Mouse (Mus musculus): Measurements from ENCODE around the gene Npas2. TPM values are rescaled to one million over a fixed set of nuclear protein-coding genes. Genes with fewer than 3 reads are reported as not detected.

The Npas2 gene
- polyA plus RNA-seq, 1 experiment from 2014 or later, result 0.15 TPM

DNA sequence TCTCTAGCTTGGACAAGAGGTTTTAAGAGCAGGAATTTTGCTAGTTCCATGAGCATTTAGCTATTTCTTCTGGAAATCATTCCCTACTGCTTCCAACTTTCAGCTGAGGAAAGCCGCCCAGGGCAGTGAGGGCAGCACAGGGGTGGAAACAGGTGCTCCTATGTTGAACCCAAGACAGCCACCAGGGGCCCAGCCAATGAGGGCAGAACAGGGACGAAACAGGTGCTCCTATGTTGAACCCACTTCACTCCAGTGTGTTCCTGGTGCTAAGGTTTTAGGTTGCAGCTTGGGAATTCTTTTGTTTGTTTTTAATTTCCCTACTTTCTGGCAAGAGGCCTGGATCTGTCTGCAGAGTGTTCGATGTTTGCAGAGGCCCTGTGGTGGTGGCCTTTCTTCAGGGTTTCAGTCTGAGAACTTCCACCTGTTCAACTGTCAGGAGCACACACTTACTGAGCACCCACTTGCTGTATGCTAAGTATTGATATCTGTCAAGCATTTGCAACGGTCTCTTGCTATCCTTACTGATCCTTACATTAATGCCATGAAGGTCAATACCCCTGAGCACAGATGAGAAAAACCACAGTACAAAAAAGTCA lies 109.6 kb downstream of the Npas2 start:
- H3K27ac ChIP-seq, result no peak overlapping the region
- no peak overlapping the region for H3K4me3 ChIP-seq
- H3K27me3 ChIP-seq (ENCODE audit: low read depth, poor library complexity, severe bottlenecking), result no peaks in the 10 kb centered on the region
- H3K36me3 ChIP-seq, result no peaks in the 10 kb centered on the region
- H3K4me1 ChIP-seq, result peaks cover 4% of the 10 kb centered on the region; the same call in 1 of the 2 replicates
- no peaks in the 10 kb centered on the region for H3K9me3 ChIP-seq (replicated peaks)
- WGBS, result 85% methylated on average over 4 of the region's 4 CpGs
- DNase-seq (ENCODE audit: low spot score), result no peak

DNA sequence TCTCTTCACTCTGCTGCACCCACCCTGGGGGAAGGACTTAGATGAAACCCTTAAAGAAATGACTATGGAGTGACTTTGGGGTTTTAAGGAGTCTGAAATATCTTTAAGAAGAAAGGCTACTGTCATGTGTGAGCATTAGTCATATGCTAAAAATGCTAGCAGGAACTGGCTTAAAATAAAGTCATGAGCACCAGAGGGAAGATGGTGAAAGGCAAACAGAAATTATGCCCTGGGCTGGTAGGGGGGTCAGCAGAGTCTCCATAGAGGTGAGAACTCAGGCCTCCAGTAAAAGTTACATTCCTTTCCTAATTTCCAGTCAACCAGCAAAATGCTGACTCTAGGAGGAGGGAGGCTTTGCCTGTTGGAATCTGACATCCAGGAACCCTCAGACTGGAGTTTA lies 113.8 kb downstream of the Npas2 start:
- DNase-seq (ENCODE audit: low spot score), result no peak
- no peaks in the 10 kb centered on the region for H3K27me3 ChIP-seq (ENCODE audit: low read depth, poor library complexity, severe bottlenecking)
- H3K36me3 ChIP-seq, result no peaks in the 10 kb centered on the region
- no peak overlapping the region for H3K27ac ChIP-seq
- H3K4me1 ChIP-seq, result peaks cover 6% of the 10 kb centered on the region; the same call in 1 of the 2 replicates
- H3K9me3 ChIP-seq (replicated peaks), result no peaks in the 10 kb centered on the region
- H3K4me3 ChIP-seq, result no peak overlapping the region

DNA sequence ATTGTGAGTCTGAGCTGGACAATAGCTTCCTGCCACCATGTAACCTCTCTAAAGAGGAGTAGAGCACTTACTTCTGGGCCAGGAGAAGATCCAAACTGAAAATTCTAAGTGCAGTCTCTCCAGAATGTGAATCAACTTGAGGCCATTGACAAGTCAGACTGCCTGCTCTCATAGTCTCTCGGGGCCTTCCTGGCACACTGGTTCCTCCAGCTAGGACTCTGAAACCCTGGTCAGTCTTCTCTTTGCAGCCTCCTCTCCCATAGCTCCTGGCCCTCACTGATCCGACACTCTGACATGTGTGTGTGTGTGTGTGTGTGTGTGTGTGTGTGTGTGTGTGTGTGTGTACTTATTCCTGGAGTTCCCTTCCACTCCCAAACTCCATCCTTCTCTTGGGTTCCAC lies 114.4 kb downstream of the Npas2 start:
- H3K4me3 ChIP-seq, result no peak overlapping the region
- 80% methylated on average over 2 of the region's 2 CpGs for whole genome bisulfite sequencing
- H3K36me3 ChIP-seq, result no peaks in the 10 kb centered on the region
- no peaks in the 10 kb centered on the region for H3K9me3 ChIP-seq (replicated peaks)
- peaks cover 13% of the 10 kb centered on the region for H3K4me1 ChIP-seq
- no peak for DNase-seq (ENCODE audit: low spot score)
- no peak overlapping the region for H3K27ac ChIP-seq
- no peaks in the 10 kb centered on the region for H3K27me3 ChIP-seq (ENCODE audit: low read depth, poor library complexity, severe bottlenecking)

DNA sequence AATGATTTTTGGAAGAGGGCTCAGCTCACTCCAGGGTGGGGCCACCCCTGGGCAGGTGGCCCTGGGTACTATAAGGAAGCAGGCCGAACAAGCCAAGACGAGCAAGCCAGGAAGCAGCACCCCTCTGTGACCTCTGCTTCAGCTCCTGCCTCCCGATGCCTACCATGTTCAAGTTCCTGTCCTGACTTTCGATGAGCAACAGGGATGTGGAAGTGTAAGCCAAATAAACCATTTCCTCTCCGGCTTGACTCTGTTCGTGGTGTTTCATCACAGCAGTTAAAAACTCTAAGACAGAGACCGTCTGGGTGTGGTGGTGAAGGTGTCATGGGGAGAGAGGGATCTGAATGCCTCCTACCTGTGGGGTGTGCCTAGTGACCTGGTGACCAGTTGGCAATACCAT lies 116.0 kb downstream of the Npas2 start:
- WGBS, result 82% methylated on average over 7 of the region's 7 CpGs
- DNase-seq (ENCODE audit: low spot score), result no peak

DNA sequence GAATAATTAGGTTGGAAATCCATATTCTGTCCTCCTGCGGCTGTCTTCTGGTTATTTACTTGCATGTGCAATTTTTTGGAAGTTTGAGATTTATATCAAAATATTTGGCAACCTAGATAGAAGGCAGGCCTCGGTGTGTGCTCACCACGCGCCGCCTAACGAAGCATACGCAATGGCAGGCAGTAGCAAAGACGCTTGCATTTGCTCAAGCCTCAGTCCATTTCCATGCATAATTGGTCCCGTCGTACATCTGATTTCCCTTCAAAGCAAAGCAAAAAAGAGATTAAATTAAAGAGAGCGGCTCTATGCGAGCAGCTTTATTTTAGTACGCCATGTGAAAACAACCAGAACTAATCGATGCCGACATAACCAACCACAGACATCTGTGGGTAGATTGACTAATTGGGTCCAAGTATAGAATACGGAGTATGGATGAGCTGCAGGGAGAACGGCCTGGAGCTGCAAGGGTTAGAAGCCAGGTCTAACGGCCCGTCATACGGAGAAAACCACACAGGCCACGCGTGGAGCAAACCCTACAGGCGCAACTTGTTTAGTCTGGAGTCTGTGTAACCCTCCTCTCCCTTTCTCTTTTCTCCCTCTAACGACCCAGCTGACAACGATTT lies 118.9 kb downstream of the Npas2 start:
- H3K27me3 ChIP-seq (ENCODE audit: low read depth, poor library complexity, severe bottlenecking), result no peaks in the 10 kb centered on the region
- no peaks in the 10 kb centered on the region for H3K9me3 ChIP-seq (replicated peaks)
- peaks cover 13% of the 10 kb centered on the region for H3K4me1 ChIP-seq
- WGBS, result 68% methylated on average over 25 of the region's 25 CpGs
- H3K36me3 ChIP-seq, result no peaks in the 10 kb centered on the region
- no peak for DNase-seq (ENCODE audit: low spot score)
- H3K4me3 ChIP-seq, result no peak overlapping the region
- no peak overlapping the region for H3K27ac ChIP-seq

More for the DNA sequence above, 116.0 kb downstream of the Npas2 start:
- Histone ChIP-seq H3K4me1 (peaks cover 17% of the 10 kb centered on the region), H3K36me3 (no peaks in the 10 kb centered on the region), H3K4me3 (no peak overlapping the region), H3K9me3 (replicated peaks) (no peaks in the 10 kb centered on the region), H3K27ac (no peak overlapping the region), H3K27me3 (ENCODE audit: low read depth, poor library complexity, severe bottlenecking) (no peaks in the 10 kb centered on the region)

DNA sequence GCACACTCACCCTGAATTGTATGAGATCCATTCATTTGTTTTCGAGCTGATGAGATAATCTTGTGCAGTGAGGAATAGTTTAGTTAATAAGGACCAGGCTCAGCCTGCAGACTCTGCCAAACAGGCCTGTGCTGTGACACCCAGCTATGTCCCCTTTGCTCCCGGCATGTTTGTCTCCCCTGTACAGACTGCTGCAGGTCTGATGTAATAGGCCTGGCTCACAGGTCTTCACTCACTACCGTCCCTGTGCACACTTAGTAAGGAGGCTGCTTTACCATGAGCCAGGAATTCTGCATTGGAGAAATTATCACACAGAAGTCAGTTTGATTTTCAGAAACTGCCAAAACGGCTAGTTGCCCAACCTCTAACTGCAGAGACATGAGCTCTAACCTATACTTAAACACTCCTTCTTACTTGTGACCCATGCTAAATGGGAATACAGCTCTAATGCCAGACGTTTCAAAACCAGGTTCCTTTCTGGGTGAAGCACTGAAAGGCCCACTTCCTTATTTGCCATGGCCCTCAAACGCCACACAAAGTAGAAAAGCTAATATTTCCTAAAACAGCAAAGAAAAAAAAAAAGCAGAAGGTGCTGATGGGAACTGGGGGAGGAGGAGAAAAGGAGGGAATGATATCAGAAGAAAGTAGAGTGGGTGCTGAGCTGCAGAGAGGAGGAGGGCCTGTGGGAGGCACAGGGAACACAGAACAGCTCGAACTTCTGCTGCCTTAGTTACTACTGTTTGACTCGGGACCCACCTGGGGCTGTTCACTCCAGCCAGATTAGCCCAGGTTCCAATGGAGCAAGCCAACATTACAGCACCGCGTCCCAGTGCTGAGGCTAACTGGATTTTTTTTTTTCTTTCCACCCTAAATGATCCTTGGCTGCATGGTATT lies 120.1 kb downstream of the Npas2 start:
- no peaks in the 10 kb centered on the region for H3K9me3 ChIP-seq (replicated peaks)
- H3K36me3 ChIP-seq, result no peaks in the 10 kb centered on the region
- no peak for DNase-seq (ENCODE audit: low spot score)
- H3K4me3 ChIP-seq, result no peak overlapping the region
- peaks cover 13% of the 10 kb centered on the region for H3K4me1 ChIP-seq
- H3K27ac ChIP-seq, result no peak overlapping the region
- no peaks in the 10 kb centered on the region for H3K27me3 ChIP-seq (ENCODE audit: low read depth, poor library complexity, severe bottlenecking)
- WGBS, result 75% methylated on average over 10 of the region's 10 CpGs

DNA sequence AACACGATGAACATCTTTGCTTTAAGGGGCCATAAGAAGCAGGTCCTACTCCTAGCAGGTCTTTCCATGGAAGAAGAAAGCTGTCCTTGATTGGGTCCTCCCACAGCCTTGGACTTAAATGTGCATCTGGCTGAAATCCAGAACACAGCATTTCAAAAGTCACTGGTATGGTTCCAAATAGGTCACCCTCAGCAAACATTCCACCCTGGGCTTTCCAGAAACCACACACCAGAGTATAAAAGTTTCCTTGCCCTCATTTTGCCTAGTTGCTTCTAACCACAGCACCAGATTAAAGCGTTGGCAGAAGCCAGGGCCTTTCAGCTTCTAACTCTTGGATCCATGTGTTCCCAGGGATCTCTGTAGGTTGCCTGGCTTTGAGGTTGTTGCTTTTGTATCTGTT lies 124.4 kb downstream of the Npas2 start:
- H3K27ac ChIP-seq, result no peak overlapping the region
- no peak overlapping the region for H3K4me3 ChIP-seq
- no peaks in the 10 kb centered on the region for H3K27me3 ChIP-seq (ENCODE audit: low read depth, poor library complexity, severe bottlenecking)
- DNase-seq (ENCODE audit: low spot score), result no peak
- WGBS, result 82% methylated on average over 2 of the region's 2 CpGs
- no peaks in the 10 kb centered on the region for H3K36me3 ChIP-seq
- no peaks in the 10 kb centered on the region for H3K9me3 ChIP-seq (replicated peaks)
- H3K4me1 ChIP-seq, result peaks cover 9% of the 10 kb centered on the region

DNA sequence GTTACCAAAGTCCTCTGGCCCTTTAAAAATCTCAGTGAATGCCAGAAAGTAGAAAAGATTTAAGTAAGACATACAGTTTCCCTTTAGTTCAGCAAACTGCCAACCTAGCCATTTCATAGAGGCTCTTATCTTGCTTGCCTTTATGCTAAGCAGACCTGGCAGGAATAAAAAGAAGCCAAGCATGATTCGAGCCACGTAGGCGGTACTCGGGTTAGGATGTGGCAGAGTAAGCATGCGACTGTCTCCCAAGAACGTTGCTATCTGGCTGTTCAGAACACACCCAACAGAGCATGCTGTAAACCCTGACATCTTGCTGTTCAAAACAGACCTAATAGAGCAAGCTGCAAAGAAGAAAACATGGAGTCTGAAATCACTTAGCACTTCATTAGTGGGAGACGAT lies 125.3 kb downstream of the Npas2 start:
- H3K36me3 ChIP-seq, result no peaks in the 10 kb centered on the region
- no peaks in the 10 kb centered on the region for H3K9me3 ChIP-seq (replicated peaks)
- no peak for DNase-seq (ENCODE audit: low spot score)
- no peak overlapping the region for H3K27ac ChIP-seq
- H3K4me3 ChIP-seq, result no peak overlapping the region
- H3K4me1 ChIP-seq, result 0 out of 2 replicates have a peak, but pooled peaks cover 5% of the 10 kb centered on the region
- no peaks in the 10 kb centered on the region for H3K27me3 ChIP-seq (ENCODE audit: low read depth, poor library complexity, severe bottlenecking)
- WGBS, result 76% methylated on average over 7 of the region's 7 CpGs

DNA sequence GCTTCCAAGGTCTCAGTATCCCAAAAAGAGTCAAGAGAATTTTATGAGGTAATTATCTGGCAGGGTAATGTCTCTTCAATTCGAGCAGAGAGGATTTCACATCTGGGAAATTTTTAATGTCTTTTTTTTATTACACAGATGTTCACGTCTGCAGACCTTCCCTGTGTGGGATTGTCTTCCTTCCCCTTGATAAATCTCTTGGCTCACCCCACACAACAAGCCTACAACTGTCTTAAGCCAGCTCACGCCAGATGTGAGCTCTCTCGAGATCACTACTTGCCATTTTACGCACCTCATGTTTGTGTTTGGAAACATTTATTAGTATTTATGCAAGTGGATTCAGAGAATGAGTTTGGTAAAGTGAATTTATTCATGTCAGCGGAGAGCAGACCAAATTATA lies 128.4 kb downstream of the Npas2 start:
- no peak for DNase-seq (ENCODE audit: low spot score)
- Histone ChIP-seq H3K4me3 (no peak overlapping the region), H3K36me3 (no peaks in the 10 kb centered on the region), H3K27me3 (ENCODE audit: low read depth, poor library complexity, severe bottlenecking) (no peaks in the 10 kb centered on the region), H3K27ac (no peak overlapping the region), H3K4me1 (peaks cover 5% of the 10 kb centered on the region; the same call in 1 of the 2 replicates), H3K9me3 (replicated peaks) (no peaks in the 10 kb centered on the region)
- 77% methylated on average over 6 of the region's 6 CpGs for WGBS

DNA sequence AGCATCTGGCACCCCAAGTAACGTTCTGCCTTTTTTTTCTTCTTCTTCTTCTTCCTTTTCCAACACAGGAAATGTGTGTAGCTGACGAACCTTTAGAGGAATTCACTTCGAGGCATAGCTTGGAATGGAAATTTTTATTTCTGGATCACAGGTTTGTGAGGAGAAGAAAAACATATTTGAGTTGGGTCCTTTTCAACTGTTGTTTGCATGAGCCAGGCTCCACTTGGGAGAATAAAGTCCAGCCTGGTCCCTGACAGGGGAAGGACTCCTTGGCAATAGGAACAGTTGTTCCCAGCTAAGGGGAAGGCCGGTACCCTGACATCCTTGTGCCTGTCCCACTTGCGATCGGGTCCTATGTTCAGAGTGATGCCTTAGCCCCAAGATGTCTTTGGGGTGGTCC lies 131.7 kb downstream of the Npas2 start:
- no peak overlapping the region for H3K27ac ChIP-seq
- DNase-seq (ENCODE audit: low spot score), result no peak
- WGBS, result 91% methylated on average over 6 of the region's 6 CpGs
- peaks cover 9% of the 10 kb centered on the region for H3K4me1 ChIP-seq
- H3K4me3 ChIP-seq, result no peak overlapping the region
- H3K36me3 ChIP-seq, result no peaks in the 10 kb centered on the region
- no peaks in the 10 kb centered on the region for H3K27me3 ChIP-seq (ENCODE audit: low read depth, poor library complexity, severe bottlenecking)
- H3K9me3 ChIP-seq (replicated peaks), result no peaks in the 10 kb centered on the region

DNA sequence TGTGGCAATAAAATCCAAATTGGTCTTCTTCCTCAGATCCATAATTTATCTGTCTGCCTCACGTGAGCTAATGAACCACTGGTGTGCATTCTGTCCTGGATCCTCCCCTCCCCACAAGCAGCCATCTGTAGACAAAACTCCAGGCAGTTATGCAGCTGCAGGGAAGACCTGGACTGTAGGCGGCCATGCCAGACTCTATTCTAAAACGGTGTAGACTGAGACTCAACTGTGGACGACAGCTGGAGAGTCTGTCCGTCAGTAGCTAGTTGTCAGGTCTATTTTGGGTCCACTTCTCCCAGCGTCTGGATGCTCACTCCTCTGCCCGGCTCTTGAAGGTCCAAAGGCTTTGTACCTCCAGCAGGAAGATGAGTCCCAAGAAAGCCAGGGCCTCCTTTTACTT lies 134.0 kb downstream of the Npas2 start:
- no peaks in the 10 kb centered on the region for H3K9me3 ChIP-seq (replicated peaks)
- H3K27me3 ChIP-seq (ENCODE audit: low read depth, poor library complexity, severe bottlenecking), result no peaks in the 10 kb centered on the region
- no peak overlapping the region for H3K4me3 ChIP-seq
- DNase-seq (ENCODE audit: low spot score), result no peak
- peaks cover 8% of the 10 kb centered on the region for H3K4me1 ChIP-seq
- H3K27ac ChIP-seq, result no peak overlapping the region
- 75% methylated on average over 7 of the region's 7 CpGs for WGBS
- H3K36me3 ChIP-seq, result no peaks in the 10 kb centered on the region

DNA sequence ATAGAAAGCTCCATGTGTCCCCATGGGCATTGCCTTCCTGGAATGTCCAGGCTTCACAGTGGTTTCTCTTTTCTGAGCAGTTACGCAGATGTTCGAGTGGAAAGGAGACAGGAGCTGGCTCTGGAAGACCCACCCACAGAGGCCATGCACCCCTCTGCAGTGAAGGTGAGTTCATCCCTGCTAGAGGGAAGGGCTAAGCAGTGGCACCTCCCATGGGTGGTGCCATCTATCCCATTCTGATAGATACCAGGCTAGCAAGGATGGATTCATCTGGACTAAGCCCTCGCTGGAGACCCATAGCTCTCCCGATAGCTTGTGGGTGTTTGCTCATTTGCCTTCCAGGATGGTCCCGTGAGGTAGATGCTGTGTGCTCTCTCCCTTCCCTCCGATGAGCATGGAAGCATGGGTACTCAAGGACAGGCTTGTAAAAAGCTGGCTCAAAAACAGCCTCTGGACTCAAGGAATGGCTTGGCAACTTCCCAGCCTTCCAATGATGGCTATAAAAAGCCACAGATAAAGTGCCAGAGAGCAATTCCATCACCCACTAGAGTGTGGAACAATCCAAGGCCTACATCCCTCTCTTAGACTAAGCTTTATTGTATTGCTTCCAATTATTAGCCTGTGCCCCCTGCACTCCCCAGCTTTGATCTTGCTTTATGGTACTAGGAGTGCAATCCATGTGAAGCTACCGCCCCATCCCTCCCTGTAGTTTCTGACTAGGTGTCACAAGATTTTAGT lies 137.5 kb downstream of the Npas2 start:
- WGBS, result 75% methylated on average over 7 of the region's 7 CpGs
- H3K9me3 ChIP-seq (replicated peaks), result no peaks in the 10 kb centered on the region
- H3K4me1 ChIP-seq, result peaks cover 18% of the 10 kb centered on the region
- DNase-seq (ENCODE audit: low spot score), result no peak
- H3K27ac ChIP-seq, result no peak overlapping the region
- no peak overlapping the region for H3K4me3 ChIP-seq
- peaks cover 14% of the 10 kb centered on the region; the same call in 1 of the 2 replicates for H3K27me3 ChIP-seq (ENCODE audit: low read depth, poor library complexity, severe bottlenecking)
- no peaks in the 10 kb centered on the region for H3K36me3 ChIP-seq

Measured in limb, embryonic 10.5 days (tissue).